Mouse (Mus musculus): Measurements from ENCODE around the gene Gm28729. TPM values are rescaled to one million over a fixed set of nuclear protein-coding genes. Genes with fewer than 3 reads are reported as not detected.
"Not testable (repeated sequence)": the region's sequence is repeated elsewhere in the genome, so short reads cannot be mapped to it uniquely, and the experiment has no call there.

Gm28729 gene
- polyA plus RNA-seq, 1 experiment from 2014 or later: not detected

DNA sequence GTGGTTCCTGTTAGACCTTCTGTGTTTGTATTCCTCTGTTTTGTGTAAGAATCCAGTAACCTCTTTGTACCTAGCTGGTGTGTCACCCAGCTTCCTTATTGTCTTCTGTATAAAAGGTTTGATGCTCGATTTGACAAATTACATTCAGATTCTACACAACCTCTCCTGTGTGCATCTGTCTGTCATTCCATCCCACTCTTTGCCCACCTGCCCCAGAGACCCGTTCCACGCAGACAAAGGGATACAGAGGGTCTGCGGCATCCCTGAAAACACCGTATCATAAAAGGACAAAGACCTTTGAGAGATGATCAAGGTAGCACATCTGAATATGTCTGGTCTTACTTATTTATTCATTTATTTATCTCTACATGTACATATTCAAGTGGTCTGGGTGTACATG lies 37.2 kb downstream of the Gm28729 start:
- not testable (repeated sequence) for H3K4me1 ChIP-seq (ENCODE audit: control insufficient read depth, insufficient read depth, low read length); ATAC-seq (replicated peaks; ENCODE audit: insufficient number of reproducible peaks, low FRiP score, low TSS enrichment); H3K9ac ChIP-seq (ENCODE audit: low read depth, low read length); H3K27me3 ChIP-seq (ENCODE audit: control insufficient read depth, insufficient read depth, low read length); H3K4me3 ChIP-seq (ENCODE audit: low read depth, low read length); H3K4me2 ChIP-seq; H3K27ac ChIP-seq (ENCODE audit: low read depth, low read length); H3K9me3 ChIP-seq (replicated peaks; ENCODE audit: control insufficient read depth, low read length); H3K36me3 ChIP-seq (ENCODE audit: control insufficient read depth, insufficient read depth, low read length)
- 90% methylated on average over 5 of the region's 5 CpGs for WGBS (ENCODE audit: insufficient replicate concordance)

DNA sequence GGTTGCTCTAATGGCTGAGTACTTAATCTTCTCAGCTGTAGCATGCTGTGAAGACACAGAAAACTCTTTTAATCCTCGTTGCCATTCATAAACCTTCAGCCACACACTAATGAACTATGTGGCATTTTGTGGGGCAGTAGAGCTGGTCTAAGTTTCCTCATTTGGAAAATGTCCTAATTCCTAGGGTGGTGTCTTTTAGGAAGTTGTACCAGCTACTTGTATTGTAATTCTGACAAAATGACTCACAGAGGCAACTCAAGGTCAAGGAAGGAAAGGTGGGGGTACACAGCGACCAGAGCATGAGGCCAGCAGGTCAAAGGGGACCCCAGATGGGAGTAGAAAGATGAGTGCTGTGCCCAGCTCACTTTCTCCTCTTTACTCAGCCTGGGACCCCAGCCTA lies 41.4 kb downstream of the Gm28729 start:
- no peak for ATAC-seq (replicated peaks; ENCODE audit: insufficient number of reproducible peaks, low FRiP score, low TSS enrichment)
- Histone ChIP-seq H3K27me3 (ENCODE audit: control insufficient read depth, insufficient read depth, low read length) (no peaks in the 10 kb centered on the region), H3K9me3 (replicated peaks; ENCODE audit: control insufficient read depth, low read length) (no peaks in the 10 kb centered on the region), H3K4me3 (ENCODE audit: low read depth, low read length) (no peak overlapping the region), H3K4me1 (ENCODE audit: control insufficient read depth, insufficient read depth, low read length) (no peaks in the 10 kb centered on the region), H3K27ac (ENCODE audit: low read depth, low read length) (no peak overlapping the region), H3K9ac (ENCODE audit: low read depth, low read length) (no peak overlapping the region), H3K4me2 (no peak overlapping the region), H3K36me3 (ENCODE audit: control insufficient read depth, insufficient read depth, low read length) (no peaks in the 10 kb centered on the region)
- WGBS (ENCODE audit: insufficient replicate concordance): 60% methylated on average over 2 of the region's 2 CpGs

DNA sequence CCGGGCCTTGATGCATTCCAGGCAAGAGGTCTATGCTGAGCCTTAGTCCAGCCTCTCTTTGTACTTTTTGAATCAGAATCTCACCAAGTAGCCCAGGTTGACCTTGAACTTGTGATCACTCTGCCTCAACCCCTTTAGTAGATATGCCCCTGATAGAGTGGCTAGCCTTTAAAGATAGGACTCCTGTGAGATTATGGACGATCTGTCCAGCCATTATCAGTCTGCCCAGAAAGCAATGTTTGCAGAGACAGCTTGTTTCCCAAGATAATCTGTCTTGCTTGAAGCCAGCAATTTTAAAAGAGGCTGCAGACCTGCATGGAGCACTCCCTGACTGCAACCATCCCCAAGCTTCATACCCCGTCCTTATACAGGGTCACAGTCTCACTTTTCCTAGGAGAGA lies 42.0 kb downstream of the Gm28729 start:
- no peaks in the 10 kb centered on the region for H3K9me3 ChIP-seq (replicated peaks; ENCODE audit: control insufficient read depth, low read length)
- ATAC-seq (replicated peaks; ENCODE audit: insufficient number of reproducible peaks, low FRiP score, low TSS enrichment): no peak
- H3K36me3 ChIP-seq (ENCODE audit: control insufficient read depth, insufficient read depth, low read length): no peaks in the 10 kb centered on the region
- no peaks in the 10 kb centered on the region for H3K4me1 ChIP-seq (ENCODE audit: control insufficient read depth, insufficient read depth, low read length)
- no peak overlapping the region for H3K4me2 ChIP-seq
- WGBS (ENCODE audit: insufficient replicate concordance): 50% methylated on average over 3 of the region's 3 CpGs
- H3K27me3 ChIP-seq (ENCODE audit: control insufficient read depth, insufficient read depth, low read length): no peaks in the 10 kb centered on the region
- no peak overlapping the region for H3K4me3 ChIP-seq (ENCODE audit: low read depth, low read length)
- no peak overlapping the region for H3K27ac ChIP-seq (ENCODE audit: low read depth, low read length)
- H3K9ac ChIP-seq (ENCODE audit: low read depth, low read length): no peak overlapping the region

DNA sequence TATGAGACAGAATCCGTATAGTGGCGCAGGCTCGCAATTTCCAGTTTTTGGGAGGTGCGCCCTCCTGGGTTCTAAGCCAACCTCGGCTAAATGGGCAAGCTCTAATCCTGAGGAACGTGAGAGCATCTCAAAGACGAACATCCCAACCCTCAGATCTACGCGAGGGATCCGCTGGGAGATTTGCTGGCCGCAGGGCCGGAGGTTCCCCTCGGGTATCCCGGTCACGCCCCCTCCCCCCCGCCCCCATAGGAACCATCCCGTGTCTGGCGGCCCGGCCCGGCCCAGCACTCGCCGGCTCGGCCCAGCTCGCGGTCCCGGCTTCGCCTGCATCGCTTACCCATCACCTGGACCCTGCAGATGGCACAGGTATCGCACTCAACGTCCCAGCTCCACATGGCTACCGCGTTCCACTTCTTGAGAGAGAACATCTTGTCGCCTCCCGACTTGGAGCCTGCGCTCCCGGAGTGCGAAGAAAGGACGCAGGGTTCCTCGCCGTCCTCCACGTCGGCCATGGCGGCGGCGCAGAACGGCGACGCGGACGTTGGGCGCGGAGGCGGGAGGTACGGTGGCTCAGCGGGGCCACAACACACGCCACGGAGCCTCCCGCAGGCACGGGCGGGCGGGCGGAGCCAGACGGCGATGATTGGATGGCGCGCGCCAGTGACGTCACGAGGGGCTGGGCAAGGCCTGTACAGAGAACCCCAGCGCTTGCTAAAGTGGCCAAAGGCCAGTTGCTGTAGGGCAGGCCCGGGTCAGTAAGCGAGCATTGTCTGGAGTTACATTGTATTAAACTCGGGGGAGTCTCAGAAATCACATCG lies 46.8 kb downstream of the Gm28729 start, which contains the start of gene Rnf7:
Rnf7 (minus strand) TSS at position 605 of the 818 bp plus-strand sequence.
- Histone ChIP-seq H3K27ac (ENCODE audit: low read depth, low read length) (peak within 1 kb of the TSS; percentile 82), H3K9ac (ENCODE audit: low read depth, low read length) (peak within 1 kb of the TSS; percentile 65), H3K9me3 (replicated peaks; ENCODE audit: control insufficient read depth, low read length) (no peaks in the 10 kb centered on the region), H3K4me1 (ENCODE audit: control insufficient read depth, insufficient read depth, low read length) (peaks cover 4% of the 10 kb centered on the region; the same call in 1 of the 2 replicates), H3K27me3 (ENCODE audit: control insufficient read depth, insufficient read depth, low read length) (no peaks in the 10 kb centered on the region), H3K36me3 (ENCODE audit: control insufficient read depth, insufficient read depth, low read length) (no peaks in the 10 kb centered on the region), H3K4me2 (peak within 1 kb of the TSS; percentile 63), H3K4me3 (ENCODE audit: low read depth, low read length) (peak within 1 kb of the TSS; percentile 73)
- ATAC-seq (replicated peaks; ENCODE audit: insufficient number of reproducible peaks, low FRiP score, low TSS enrichment): peak; percentile 97
- WGBS (ENCODE audit: insufficient replicate concordance): under 1% methylated on average over 73 of the region's 74 CpGs

DNA sequence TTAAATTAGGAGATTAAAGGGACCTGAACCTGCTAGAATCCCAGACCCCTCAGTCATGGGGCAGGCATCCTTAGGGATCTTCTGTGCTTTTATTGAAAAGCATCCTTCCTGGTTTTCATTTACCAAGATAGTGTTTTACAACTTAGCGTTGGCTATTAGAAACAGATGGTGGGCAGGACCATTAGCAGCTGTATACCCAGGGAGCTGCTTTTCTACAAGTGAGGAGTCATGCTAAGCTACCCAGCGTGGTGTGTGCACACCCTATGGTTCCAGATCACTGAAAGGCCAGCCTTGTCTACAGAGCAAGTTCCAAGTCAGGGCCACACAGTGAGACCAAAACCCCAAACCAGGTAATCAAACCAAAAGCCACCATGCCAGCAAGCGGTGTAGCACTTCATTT lies 52.7 kb downstream of the Gm28729 start:
- H3K4me2 ChIP-seq: no peak overlapping the region
- no peak overlapping the region for H3K27ac ChIP-seq (ENCODE audit: low read depth, low read length)
- peaks cover 5% of the 10 kb centered on the region; the same call in 1 of the 2 replicates for H3K4me1 ChIP-seq (ENCODE audit: control insufficient read depth, insufficient read depth, low read length)
- peaks cover 10% of the 10 kb centered on the region; the same call in 1 of the 2 replicates for H3K36me3 ChIP-seq (ENCODE audit: control insufficient read depth, insufficient read depth, low read length)
- no peak for ATAC-seq (replicated peaks; ENCODE audit: insufficient number of reproducible peaks, low FRiP score, low TSS enrichment)
- no peaks in the 10 kb centered on the region for H3K27me3 ChIP-seq (ENCODE audit: control insufficient read depth, insufficient read depth, low read length)
- H3K9me3 ChIP-seq (replicated peaks; ENCODE audit: control insufficient read depth, low read length): no peaks in the 10 kb centered on the region
- no peak overlapping the region for H3K4me3 ChIP-seq (ENCODE audit: low read depth, low read length)
- 85% methylated on average over 3 of the region's 3 CpGs for WGBS (ENCODE audit: insufficient replicate concordance)
- H3K9ac ChIP-seq (ENCODE audit: low read depth, low read length): no peak overlapping the region

DNA sequence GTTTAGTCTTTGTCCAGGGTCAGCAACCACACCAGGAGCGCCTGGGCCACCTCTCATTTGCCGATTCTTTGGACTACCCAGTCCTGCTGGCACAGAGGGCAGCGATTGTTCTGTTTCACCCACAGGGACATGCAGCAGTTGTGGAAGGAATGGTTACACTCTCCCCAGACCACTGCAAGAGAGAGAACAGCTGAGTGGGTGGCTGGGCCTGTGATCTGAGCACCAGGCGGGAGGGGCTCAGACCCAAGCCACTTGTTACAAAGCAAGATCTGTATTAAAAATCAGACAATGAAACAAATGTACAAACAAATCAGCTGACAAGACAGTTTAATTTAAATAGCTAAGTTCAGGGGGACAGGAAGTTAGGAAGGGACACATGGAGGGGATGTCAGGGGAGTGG lies 53.4 kb downstream of the Gm28729 start:
- H3K4me1 ChIP-seq (ENCODE audit: control insufficient read depth, insufficient read depth, low read length); H3K27me3 ChIP-seq (ENCODE audit: control insufficient read depth, insufficient read depth, low read length); H3K9ac ChIP-seq (ENCODE audit: low read depth, low read length); H3K4me3 ChIP-seq (ENCODE audit: low read depth, low read length); H3K9me3 ChIP-seq (replicated peaks; ENCODE audit: control insufficient read depth, low read length); H3K4me2 ChIP-seq; H3K27ac ChIP-seq (ENCODE audit: low read depth, low read length); ATAC-seq (replicated peaks; ENCODE audit: insufficient number of reproducible peaks, low FRiP score, low TSS enrichment): not testable (repeated sequence)
- peaks cover 10% of the 10 kb centered on the region; the same call in 1 of the 2 replicates for H3K36me3 ChIP-seq (ENCODE audit: control insufficient read depth, insufficient read depth, low read length)
- 95% methylated on average over 4 of the region's 4 CpGs for WGBS (ENCODE audit: insufficient replicate concordance)

DNA sequence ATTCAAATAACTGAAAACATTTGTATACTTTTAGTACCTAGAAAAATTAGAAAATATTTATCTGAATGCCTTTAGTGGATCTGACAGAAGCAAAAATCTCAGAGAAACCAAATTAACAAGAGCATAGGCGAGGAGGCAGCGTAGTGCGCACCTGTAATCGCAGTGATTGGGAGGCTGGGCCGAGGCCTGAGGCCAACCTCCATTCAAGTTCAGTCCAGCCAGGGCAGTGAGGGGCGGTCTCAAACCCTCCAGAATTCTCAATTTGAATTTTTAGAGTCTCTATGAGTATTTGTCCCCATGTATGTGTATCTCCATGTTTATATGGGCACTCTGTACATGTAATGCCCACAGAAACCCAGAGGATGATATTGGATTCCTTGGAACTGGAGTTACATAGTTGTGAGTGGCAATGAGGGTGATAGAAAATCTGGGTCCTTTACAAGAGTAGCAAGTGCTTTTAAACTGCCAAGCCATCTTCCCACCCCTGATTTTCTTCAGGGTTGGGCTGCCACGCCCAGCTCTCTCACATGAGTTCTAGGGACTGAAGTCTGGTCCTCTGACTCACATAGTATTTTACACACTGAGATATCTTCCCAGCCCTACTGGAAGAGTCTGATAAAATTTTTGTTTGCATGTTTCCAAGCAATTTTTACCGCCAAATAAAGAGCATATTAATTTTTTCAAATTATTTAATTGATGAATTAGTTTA lies 54.6 kb downstream of the Gm28729 start:
- Histone ChIP-seq H3K9ac (ENCODE audit: low read depth, low read length) (no peak overlapping the region), H3K9me3 (replicated peaks; ENCODE audit: control insufficient read depth, low read length) (no peaks in the 10 kb centered on the region), H3K4me2 (no peak overlapping the region), H3K27me3 (ENCODE audit: control insufficient read depth, insufficient read depth, low read length) (no peaks in the 10 kb centered on the region), H3K4me3 (ENCODE audit: low read depth, low read length) (no peak overlapping the region), H3K27ac (ENCODE audit: low read depth, low read length) (no peak overlapping the region), H3K4me1 (ENCODE audit: control insufficient read depth, insufficient read depth, low read length) (0 out of 2 replicates have a peak, but pooled peaks cover 2% of the 10 kb centered on the region), H3K36me3 (ENCODE audit: control insufficient read depth, insufficient read depth, low read length) (peaks cover 10% of the 10 kb centered on the region; the same call in 1 of the 2 replicates)
- 90% methylated on average over 8 of the region's 8 CpGs for WGBS (ENCODE audit: insufficient replicate concordance)
- ATAC-seq (replicated peaks; ENCODE audit: insufficient number of reproducible peaks, low FRiP score, low TSS enrichment): no peak

DNA sequence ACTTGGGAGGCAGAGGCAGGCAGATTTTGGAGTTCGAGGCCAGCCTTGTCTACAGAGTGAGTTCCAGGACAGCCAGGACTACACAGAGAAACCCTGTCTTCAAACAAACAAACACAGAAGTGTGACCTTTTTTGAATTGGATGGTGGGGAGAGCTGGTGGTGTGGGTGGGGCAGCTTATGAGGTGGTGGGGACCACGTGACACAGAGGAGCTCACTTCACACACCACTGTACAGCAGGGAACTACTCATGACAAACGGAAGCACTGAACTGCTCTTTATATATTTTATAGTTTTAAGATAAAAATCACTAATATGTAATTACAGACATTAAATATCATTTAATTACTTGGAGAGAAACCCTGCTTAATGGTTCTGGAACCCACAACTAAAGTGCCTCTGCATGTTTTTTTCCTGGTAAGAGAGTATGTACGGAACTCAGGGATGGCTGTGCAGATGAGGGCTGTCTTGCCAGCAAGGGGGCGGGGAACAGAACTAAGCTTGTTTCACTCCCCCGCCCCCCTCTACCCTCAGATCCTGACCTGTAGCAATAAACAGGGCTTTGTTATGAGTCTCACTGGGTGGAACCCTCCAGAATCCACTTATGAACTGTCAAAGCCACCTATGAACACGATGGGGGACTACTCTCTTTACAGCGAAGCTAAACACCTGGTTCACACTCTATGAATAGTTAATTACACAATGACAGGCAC lies 55.4 kb downstream of the Gm28729 start:
- H3K36me3 ChIP-seq (ENCODE audit: control insufficient read depth, insufficient read depth, low read length): peaks cover 10% of the 10 kb centered on the region; the same call in 1 of the 2 replicates

More for the DNA sequence above, 55.4 kb downstream of the Gm28729 start:
- Histone ChIP-seq H3K9ac (ENCODE audit: low read depth, low read length) (no peak overlapping the region), H3K27me3 (ENCODE audit: control insufficient read depth, insufficient read depth, low read length) (no peaks in the 10 kb centered on the region), H3K27ac (ENCODE audit: low read depth, low read length) (no peak overlapping the region), H3K9me3 (replicated peaks; ENCODE audit: control insufficient read depth, low read length) (no peaks in the 10 kb centered on the region), H3K4me3 (ENCODE audit: low read depth, low read length) (no peak overlapping the region), H3K4me1 (ENCODE audit: control insufficient read depth, insufficient read depth, low read length) (0 out of 2 replicates have a peak, but pooled peaks cover 2% of the 10 kb centered on the region), H3K4me2 (no peak overlapping the region)
- WGBS (ENCODE audit: insufficient replicate concordance): 68% methylated on average over 8 of the region's 8 CpGs
- ATAC-seq (replicated peaks; ENCODE audit: insufficient number of reproducible peaks, low FRiP score, low TSS enrichment): no peak

Measured in heart, embryonic 11.5 days (tissue).